Mouse (Mus musculus): ENCODE results near the gene Sec31a.

Gene Sec31a

DNA sequence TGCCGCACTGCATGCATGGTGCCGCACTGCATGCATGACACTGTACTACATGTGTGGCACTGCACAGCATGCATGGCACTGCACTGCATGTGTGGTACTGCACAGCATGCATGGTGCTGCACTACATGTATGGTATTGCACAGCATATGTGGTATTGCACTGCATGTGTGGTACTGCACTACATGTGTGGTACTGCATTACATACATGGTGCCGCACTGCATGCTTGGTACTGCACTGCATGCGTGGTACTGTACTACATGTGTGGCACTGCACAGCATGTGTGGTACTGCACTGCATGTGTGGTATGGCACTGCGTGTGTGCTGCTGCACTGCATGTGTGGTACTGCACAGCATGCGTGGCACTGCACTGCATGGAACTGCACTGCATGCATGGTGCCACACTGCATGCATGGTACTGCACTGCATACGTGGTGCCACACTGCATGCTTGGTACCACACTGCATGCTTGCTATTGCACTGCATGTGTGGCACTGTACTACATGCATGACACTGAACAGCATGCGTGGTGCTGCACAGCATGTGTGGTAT is 65.1 kb downstream of the Sec31a start:
- no peak for DNase-seq (ENCODE audit: low read depth in 2 of 2, low spot score in 2 of 2)

GRCm38 (mm10) chr5:100349287-100350215 is 66.5 kb downstream of the Sec31a start:
- no peak for DNase-seq (ENCODE audit: low read depth in 2 of 2, low spot score in 2 of 2)

DNA sequence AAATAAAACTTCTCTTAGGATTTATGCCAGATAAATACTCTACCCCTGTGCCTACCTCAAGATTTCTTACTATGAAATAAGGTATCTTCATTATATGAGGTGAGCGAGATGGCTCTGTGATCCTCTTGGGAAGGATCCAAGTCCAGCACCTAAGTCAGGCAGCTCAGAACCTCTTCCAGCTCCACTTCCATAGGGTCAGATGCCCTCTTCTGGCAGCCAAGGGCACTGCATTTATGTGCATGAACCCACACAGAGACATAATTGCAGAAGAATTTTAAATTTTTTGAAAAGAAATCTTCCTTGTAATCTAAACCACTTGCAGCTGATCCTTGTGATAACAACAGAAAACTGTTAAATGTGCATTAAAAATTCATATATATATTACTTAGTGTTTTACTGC is 70.9 kb downstream of the Sec31a start:
- no peak for DNase-seq (ENCODE audit: low read depth in 2 of 2, low spot score in 2 of 2)

GRCm38 (mm10) chr5:100343087-100343486 is 72.9 kb downstream of the Sec31a start:
- DNase-seq (ENCODE audit: low read depth in 2 of 2, low spot score in 2 of 2) = no peak

DNA sequence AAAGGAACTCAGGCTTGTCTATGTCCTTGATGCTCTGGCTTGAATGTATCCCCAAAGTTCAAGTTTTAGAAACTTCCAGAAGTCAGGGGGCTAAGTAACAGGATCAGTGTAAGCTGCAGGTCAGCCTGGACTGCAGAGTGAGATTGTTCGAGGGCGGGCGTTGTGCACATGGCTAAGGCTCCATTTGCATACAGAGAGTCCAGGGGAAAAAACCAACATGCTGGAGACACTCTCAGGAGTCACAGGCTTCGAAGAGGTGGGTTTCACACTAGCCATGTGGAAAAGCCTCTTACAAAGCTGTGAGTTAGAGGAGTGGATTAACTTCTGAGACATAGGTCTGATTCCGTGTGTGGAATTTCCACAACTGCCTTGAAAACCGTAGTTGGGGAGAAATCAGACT is 73.6 kb downstream of the Sec31a start:
- no peak for DNase-seq (ENCODE audit: low read depth in 2 of 2, low spot score in 2 of 2)

- no peak for DNase-seq (ENCODE audit: low read depth in 2 of 2, low spot score in 2 of 2)
Measured at GRCm38 (mm10) chr5:100341042-100341441, 75.0 kb downstream of the Sec31a start.

- no peak for DNase-seq (ENCODE audit: low read depth in 2 of 2, low spot score in 2 of 2)
Measured at GRCm38 (mm10) chr5:100337852-100338251, 78.2 kb downstream of the Sec31a start.

DNA sequence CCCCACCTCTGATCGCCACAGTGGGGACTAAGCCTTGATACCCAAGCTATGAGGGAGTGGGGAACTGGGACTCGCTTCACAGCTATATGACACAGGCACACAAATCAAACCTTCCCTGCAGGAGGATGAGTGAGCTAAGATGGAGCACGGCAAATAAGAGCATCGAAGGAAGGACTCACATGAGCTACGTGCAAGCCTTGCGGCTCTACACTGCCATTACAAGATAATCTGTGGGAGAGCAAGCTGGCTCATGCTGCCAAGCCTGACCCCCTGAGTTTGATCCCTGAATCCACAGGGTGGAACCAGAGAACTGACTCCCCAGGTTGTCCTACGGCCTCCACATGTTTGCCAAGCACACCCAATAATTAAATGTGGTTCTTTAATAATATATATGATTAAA is 79.2 kb downstream of the Sec31a start:
- no peak for DNase-seq (ENCODE audit: low read depth in 2 of 2, low spot score in 2 of 2)

- no peak for DNase-seq (ENCODE audit: low read depth in 2 of 2, low spot score in 2 of 2)
Measured at GRCm38 (mm10) chr5:100335581-100336080, 80.4 kb downstream of the Sec31a start.

GRCm38 (mm10) chr5:100334686-100335085 is 81.3 kb downstream of the Sec31a start:
- DNase-seq (ENCODE audit: low read depth in 2 of 2, low spot score in 2 of 2) = no peak

GRCm38 (mm10) chr5:100333607-100334380 is 82.2 kb downstream of the Sec31a start:
- peak in 1 of 2 experiments; percentile 4 for DNase-seq (ENCODE audit: low read depth in 2 of 2, low spot score in 2 of 2)

- no peak for DNase-seq (ENCODE audit: low read depth in 2 of 2, low spot score in 2 of 2)
Measured at GRCm38 (mm10) chr5:100332300-100333004, 83.6 kb downstream of the Sec31a start.

DNA sequence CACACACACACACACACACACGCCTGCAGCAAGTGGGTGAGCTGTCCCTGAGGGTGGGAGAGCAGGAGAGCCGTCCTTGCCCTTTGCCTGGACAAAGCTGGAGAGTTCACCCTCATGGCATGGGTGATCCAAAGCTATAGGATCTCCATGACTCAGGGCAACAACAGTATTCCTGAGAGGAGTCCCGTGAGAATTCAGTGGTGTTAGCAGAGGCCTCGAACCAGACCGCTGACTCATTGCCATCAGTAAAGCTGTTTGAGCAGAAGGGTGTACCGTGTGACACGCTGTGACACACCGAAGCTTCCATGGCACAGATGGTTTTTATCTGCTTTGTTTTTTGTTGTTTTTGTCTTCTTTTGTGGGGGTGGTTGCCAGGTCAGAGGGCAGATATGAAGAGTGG is 84.4 kb downstream of the Sec31a start:
- DNase-seq (ENCODE audit: low read depth in 2 of 2, low spot score in 2 of 2) = no peak

- DNase-seq (ENCODE audit: low read depth in 2 of 2, low spot score in 2 of 2) = peak; percentile 48 to 55
Measured at GRCm38 (mm10) chr5:100322081-100322480, 94.0 kb downstream of the Sec31a start.

DNA sequence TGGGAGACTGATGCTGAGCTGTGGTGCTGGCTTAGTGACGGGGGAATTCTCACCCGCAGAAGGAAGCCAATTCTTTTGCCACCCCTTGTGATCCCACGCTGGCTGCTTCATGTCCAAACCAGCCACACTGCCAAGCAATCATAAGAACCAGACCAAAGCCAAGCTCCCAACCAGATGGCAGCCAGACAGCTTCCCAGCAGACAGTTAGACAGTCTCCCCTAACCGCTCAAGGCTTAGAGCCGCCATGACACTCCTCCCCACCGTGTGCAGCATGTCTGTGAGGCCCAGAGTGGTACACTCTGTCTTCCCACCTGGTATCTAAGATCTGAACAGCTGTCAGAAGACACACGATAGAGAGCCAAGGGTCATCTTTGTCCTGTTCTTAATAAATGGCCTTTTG is 98.2 kb downstream of the Sec31a start:
- no peak for DNase-seq (ENCODE audit: low read depth in 2 of 2, low spot score in 2 of 2)

- DNase-seq (ENCODE audit: low read depth in 2 of 2, low spot score in 2 of 2) = no peak
Measured at GRCm38 (mm10) chr5:100317010-100317409, 99.0 kb downstream of the Sec31a start.

- DNase-seq (ENCODE audit: low read depth in 2 of 2, low spot score in 2 of 2) = no peak
Measured at GRCm38 (mm10) chr5:100315646-100316045, 100.4 kb downstream of the Sec31a start.

- no peak for DNase-seq (ENCODE audit: low read depth in 2 of 2, low spot score in 2 of 2)
Measured at GRCm38 (mm10) chr5:100312391-100312790, 103.6 kb downstream of the Sec31a start.

Data from CD8-positive naive resting alpha-beta T cell, adult 2 months (primary cell).